ENCODE assay signal across 10 mouse cellular contexts in genomic region chr13:91129071-91129470, GRCm38 (mm10).
DNase-seq lines count a peak whose midpoint lies in the region; ATAC-seq and TF ChIP-seq lines count a peak whose summit lies in the region.
"Had no signal": no experiment of that assay in that cellular context is flagged by ENCODE, and none has a peak within 500 bp of the region (broad histone marks: within the 10 kb centered on the region; RNA-seq: fewer than 3 reads in every experiment).

No protein-coding gene starts in this region.

- WGBS in lung, postnatal 0 days: 27% methylated on average over 7 of the region's 7 CpGs
- 18% methylated on average over 7 of the region's 7 CpGs for WGBS in lung, adult 2 months
- WGBS in neural tube, embryonic 14.5 days: 10% methylated on average over 7 of the region's 7 CpGs
- 45% methylated on average over 7 of the region's 7 CpGs for WGBS in intestine, postnatal 0 days

- H3K9ac ChIP-seq in lung, postnatal 0 days (replicated peaks; ENCODE audit: low read depth): no peak overlapping the region
- no peak overlapping the region for H3K9ac ChIP-seq in neural tube, embryonic 14.5 days (replicated peaks; ENCODE audit: low read depth, low read length)
- no peak overlapping the region for H3K9ac ChIP-seq in intestine, postnatal 0 days (ENCODE audit: low read depth, low read length)
- H3K9ac ChIP-seq: heart, embryonic 15.5 days; liver, embryonic 14.5 days had no signal

- H3K4me3 ChIP-seq in lung, postnatal 0 days (ENCODE audit: low read depth, low read length): no peak overlapping the region
- no peak overlapping the region for H3K4me3 ChIP-seq in lung, adult 2 months (replicated peaks; ENCODE audit: extremely low read depth, low read depth, low read length)
- no peak overlapping the region for H3K4me3 ChIP-seq in neural tube, embryonic 14.5 days (ENCODE audit: low read depth, low read length)
- H3K4me3 ChIP-seq in gastrocnemius, adult 2 months: no peak overlapping the region
- no peak overlapping the region for H3K4me3 ChIP-seq in intestine, postnatal 0 days (ENCODE audit: low read depth, low read length)
- H3K4me3 ChIP-seq: heart, embryonic 15.5 days had no signal

- intact Hi-C loops in gastrocnemius, adult 2 months (cut with DNase I): no loop called here

- H3K4me1 ChIP-seq in lung, postnatal 0 days (ENCODE audit: insufficient read depth, low read depth, low read length): no peaks in the 10 kb centered on the region
- H3K4me1 ChIP-seq in lung, adult 2 months (ENCODE audit: control insufficient read depth, insufficient read depth, low read length): no peaks in the 10 kb centered on the region
- H3K4me1 ChIP-seq in neural tube, embryonic 14.5 days (ENCODE audit: control insufficient read depth, insufficient read depth, low read length): peaks cover 7% of the 10 kb centered on the region; the same call in 1 of the 2 replicates
- H3K4me1 ChIP-seq in intestine, postnatal 0 days (replicated peaks; ENCODE audit: control insufficient read depth, insufficient read depth, low read length): no peaks in the 10 kb centered on the region

- no peak for ATAC-seq in lung, postnatal 0 days
- peak; percentile 84 for ATAC-seq in neural tube, embryonic 14.5 days (ENCODE audit: low read depth)
- ATAC-seq in intestine, postnatal 0 days: no peak

- no peak for TF ChIP-seq EP300 in lung, postnatal 0 days (IDR thresholded peaks at IDR 0.05)

- peak; percentile 14 for DNase-seq in lung, postnatal 0 days (ENCODE audit: low spot score)
- DNase-seq in lung, adult 2 months: no peak
- peak; percentile 24 to 36 for DNase-seq in cerebellum, postnatal 25 days
- DNase-seq in kidney, adult 9 months: peak; percentile 25
- no peak for DNase-seq in gastrocnemius, adult 2 months
- DNase-seq in ovary, adult 18-20 months (ENCODE audit: low spot score): no peak

- H3K27ac ChIP-seq in lung, postnatal 0 days (ENCODE audit: low read length): no peak overlapping the region
- H3K27ac ChIP-seq in neural tube, embryonic 14.5 days (ENCODE audit: low read depth, low read length): peak overlapping the region; percentile 34; the same call in 1 of the 2 replicates
- no peak overlapping the region for H3K27ac ChIP-seq in gastrocnemius, adult 2 months
- no peak overlapping the region for H3K27ac ChIP-seq in intestine, postnatal 0 days (ENCODE audit: low read depth, low read length)
- H3K27ac ChIP-seq: heart, embryonic 15.5 days; liver, embryonic 14.5 days had no signal

- H3K9me3 ChIP-seq in lung, postnatal 0 days (ENCODE audit: low read length): no peaks in the 10 kb centered on the region
- no peaks in the 10 kb centered on the region for H3K9me3 ChIP-seq in neural tube, embryonic 14.5 days (ENCODE audit: control insufficient read depth, low read length)
- H3K9me3 ChIP-seq in intestine, postnatal 0 days (ENCODE audit: control insufficient read depth): no peaks in the 10 kb centered on the region
- H3K9me3 ChIP-seq: heart, embryonic 15.5 days had no signal

- no peaks in the 10 kb centered on the region for H3K36me3 ChIP-seq in lung, postnatal 0 days (ENCODE audit: insufficient read depth, low read length)
- H3K36me3 ChIP-seq in neural tube, embryonic 14.5 days (ENCODE audit: control insufficient read depth, insufficient read depth, low read length): no peaks in the 10 kb centered on the region
- H3K36me3 ChIP-seq in intestine, postnatal 0 days (ENCODE audit: control insufficient read depth, insufficient read depth): no peaks in the 10 kb centered on the region
- H3K36me3 ChIP-seq: heart, embryonic 15.5 days had no signal

- no peak for TF ChIP-seq CTCF in lung, postnatal 0 days (IDR thresholded peaks at IDR 0.05)
- no peak for TF ChIP-seq CTCF in lung, adult 2 months (IDR thresholded peaks at IDR 0.05; ENCODE audit: insufficient read depth, low read length)
- no peak for TF ChIP-seq CTCF in gastrocnemius, adult 2 months (IDR thresholded peaks at IDR 0.05)
- TF ChIP-seq CTCF in intestine, postnatal 0 days (IDR thresholded peaks at IDR 0.05; ENCODE audit: low read depth): no peak

- H3K27me3 ChIP-seq in lung, postnatal 0 days (replicated peaks; ENCODE audit: insufficient read depth, low read length): no peaks in the 10 kb centered on the region
- H3K27me3 ChIP-seq in neural tube, embryonic 14.5 days (ENCODE audit: control insufficient read depth, insufficient read depth, low read length): no peaks in the 10 kb centered on the region
- no peaks in the 10 kb centered on the region for H3K27me3 ChIP-seq in intestine, postnatal 0 days (replicated peaks; ENCODE audit: control insufficient read depth, insufficient read depth, low read length)
- H3K27me3 ChIP-seq: heart, embryonic 15.5 days had no signal

- H3K4me2 ChIP-seq in lung, postnatal 0 days (replicated peaks; ENCODE audit: low read depth, low read length): no peak overlapping the region
- H3K4me2 ChIP-seq in neural tube, embryonic 14.5 days (ENCODE audit: low read depth, low read length): no peak overlapping the region
- H3K4me2 ChIP-seq in intestine, postnatal 0 days (replicated peaks; ENCODE audit: low read depth): no peak overlapping the region
- H3K4me2 ChIP-seq: heart, embryonic 15.5 days had no signal

- no peak for TF ChIP-seq POLR2A in lung, adult 2 months (IDR thresholded peaks at IDR 0.05; ENCODE audit: borderline replicate concordance, extremely low read depth, low read depth, low read length)

Comparison
In these comparisons a context has a peak if more than half of its experiments do, and no peak if none do; other contexts are left out.
1. DNase-seq: peak in lung, postnatal 0 days (single experiment), cerebellum, postnatal 25 days (2 of 2) and kidney, adult 9 months (single experiment); none in lung, adult 2 months (single experiment), gastrocnemius, adult 2 months (single experiment) and ovary, adult 18-20 months (single experiment).